Mouse (Mus musculus) liver, postnatal 0 days (tissue): Measurements from ENCODE around the gene Nes. TPM values are rescaled to one million over a fixed set of nuclear protein-coding genes. Genes with fewer than 3 reads are reported as not detected.

ENCODE experiments used
- ATAC-seq: fragments of 200-750 bp; cut with Nextera tagmentation; 2 replicates; pipeline ENCODE4 v1.8.0; 2017; ENCODE audit warnings: mild to moderate bottlenecking, moderate library complexity
- DNase-seq: peaks from one replicate; pipeline ENCODE4 v3.0.0-alpha.2; 2016
- H3K27ac ChIP-seq: fragments of 300-500 bp; sonication (generic); 2 replicates; pipeline ENCODE4 v1.5.1; 2014; ENCODE audit warnings: antibody characterized with exemption, moderate library complexity, mild to moderate bottlenecking, low read depth
- H3K27me3 ChIP-seq: fragments of 300-500 bp; sonication (generic); 2 replicates; pipeline ENCODE4 v1.6.1; 2014; ENCODE audit warnings: low read length, control low read depth, mixed read lengths; ENCODE audit not compliant: insufficient read depth
- H3K36me3 ChIP-seq: fragments of 300-500 bp; sonication (generic); replicated peaks from 2 replicates; pipeline ENCODE4 v1.6.1; 2014; ENCODE audit warnings: mild to moderate bottlenecking, control low read depth, low read length, moderate library complexity, mixed read lengths; ENCODE audit not compliant: insufficient read depth
- H3K4me1 ChIP-seq: fragments of 300-500 bp; sonication (generic); 2 replicates; pipeline ENCODE4 v1.6.1; 2014; ENCODE audit warnings: antibody characterized with exemption, mild to moderate bottlenecking, control low read depth; ENCODE audit not compliant: insufficient read depth
- H3K4me2 ChIP-seq: fragments of 300-500 bp; sonication (generic); 2 replicates; pipeline ENCODE4 v1.6.1; 2014; ENCODE audit warnings: low read depth, mild to moderate bottlenecking, low read length, moderate library complexity, mixed read lengths
- H3K4me3 ChIP-seq: fragments of 300-500 bp; sonication (generic); 2 replicates; pipeline ENCODE4 v1.5.1; 2014; ENCODE audit warnings: low read depth, low read length
- H3K9ac ChIP-seq: fragments of 300-500 bp; sonication (generic); replicated peaks from 2 replicates; pipeline ENCODE4 v1.6.1; 2014; ENCODE audit warnings: mild to moderate bottlenecking, moderate library complexity
- H3K9me3 ChIP-seq: fragments of 300-500 bp; sonication (generic); 2 replicates; pipeline ENCODE4 v1.6.1; 2016; ENCODE audit warnings: mild to moderate bottlenecking, control low read depth, low read length, mixed read lengths
- CTCF ChIP-seq: sonication (generic); IDR thresholded peaks from 2 replicates; pipeline ENCODE4 v1.5.1; 2016; ENCODE audit warnings: antibody characterized with exemption, low read depth
- EP300 ChIP-seq: IDR thresholded peaks from 2 replicates; pipeline ENCODE4 v1.6.1; 2016; ENCODE audit warnings: antibody characterized with exemption, low read depth, mild to moderate bottlenecking
- WGBS: fragments of 180-500 bp; shearing (Covaris S2); extraction: QIAGEN DNeasy Blood & Tissue Kit; methylation state at CpG from one replicate; pipeline ENCODE4 v1.1.7; 2014; ENCODE audit not compliant: insufficient replicate concordance; 5-methylcytosine and 5-hydroxymethylcytosine counted together
- polyA plus RNA-seq: library from polyadenylated mRNA; unstranded; fragments of >200 nt; fragmentation: Nextera tagmentation; extraction: Ambion mirVana; gene quantifications from 2 replicates; pipeline ENCODE4 v1.2.1, GENCODE M21; 2015

The Nes gene
- polyA plus RNA-seq, 1 experiment from 2014 or later = 0.83 TPM

DNA sequence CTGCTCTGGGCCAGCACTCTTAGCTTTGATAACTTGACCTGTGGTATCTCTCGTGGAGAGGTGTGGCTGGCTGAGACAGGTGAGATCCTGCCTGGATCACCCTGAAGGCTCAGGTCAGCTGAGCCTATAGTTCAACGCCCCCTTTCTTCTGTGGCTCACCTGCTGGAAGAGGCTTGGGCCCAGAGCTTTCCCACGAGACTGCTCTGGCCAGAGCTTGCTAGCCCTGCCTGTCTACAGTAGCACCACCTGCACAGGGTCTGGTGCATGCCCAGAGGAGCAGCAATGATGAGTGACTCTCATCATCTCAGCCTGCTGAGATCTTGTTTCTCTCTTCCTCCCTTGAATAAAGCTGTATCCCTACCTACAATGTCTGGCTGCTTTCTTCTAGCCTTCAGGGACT, 9.2 kb downstream of the Nes start:
- DNase-seq (no peak), ATAC-seq (no peak)
- no peak overlapping the region for H3K27ac ChIP-seq
- WGBS = 56% methylated on average over 3 of the region's 3 CpGs
- no peak for TF ChIP-seq EP300
- no peak for TF ChIP-seq CTCF
- no peak overlapping the region for H3K4me3 ChIP-seq
- 0 out of 2 replicates have a peak, but pooled peaks cover 3% of the 10 kb centered on the region for H3K27me3 ChIP-seq
- no peak overlapping the region for H3K9ac ChIP-seq
- H3K36me3 ChIP-seq = no peaks in the 10 kb centered on the region
- H3K9me3 ChIP-seq = no peaks in the 10 kb centered on the region
- H3K4me2 ChIP-seq = no peak overlapping the region
- peaks cover 20% of the 10 kb centered on the region for H3K4me1 ChIP-seq

DNA sequence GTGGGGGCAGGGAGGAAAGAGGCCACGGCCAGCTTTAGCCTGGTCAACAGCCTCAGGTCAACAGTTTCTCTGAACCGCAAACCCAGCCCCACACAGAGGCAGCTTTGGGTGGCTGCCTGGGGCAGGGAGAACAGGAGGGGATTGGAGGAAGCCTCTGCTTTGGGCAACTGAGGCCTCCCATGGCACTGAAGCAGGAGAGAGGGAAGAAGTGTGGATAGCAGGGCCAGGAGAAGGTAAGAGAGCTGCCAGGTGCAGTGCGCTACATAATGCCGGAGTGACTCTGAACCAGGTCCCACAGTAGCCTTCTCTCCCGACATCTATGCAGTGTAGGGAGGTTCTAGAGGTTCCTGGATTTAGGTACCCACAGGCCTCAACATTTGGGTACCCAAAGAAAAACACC, 9.8 kb downstream of the Nes start:
- 0 out of 2 replicates have a peak, but pooled peaks cover 5% of the 10 kb centered on the region for H3K27me3 ChIP-seq
- H3K9ac ChIP-seq = no peak overlapping the region

DNA sequence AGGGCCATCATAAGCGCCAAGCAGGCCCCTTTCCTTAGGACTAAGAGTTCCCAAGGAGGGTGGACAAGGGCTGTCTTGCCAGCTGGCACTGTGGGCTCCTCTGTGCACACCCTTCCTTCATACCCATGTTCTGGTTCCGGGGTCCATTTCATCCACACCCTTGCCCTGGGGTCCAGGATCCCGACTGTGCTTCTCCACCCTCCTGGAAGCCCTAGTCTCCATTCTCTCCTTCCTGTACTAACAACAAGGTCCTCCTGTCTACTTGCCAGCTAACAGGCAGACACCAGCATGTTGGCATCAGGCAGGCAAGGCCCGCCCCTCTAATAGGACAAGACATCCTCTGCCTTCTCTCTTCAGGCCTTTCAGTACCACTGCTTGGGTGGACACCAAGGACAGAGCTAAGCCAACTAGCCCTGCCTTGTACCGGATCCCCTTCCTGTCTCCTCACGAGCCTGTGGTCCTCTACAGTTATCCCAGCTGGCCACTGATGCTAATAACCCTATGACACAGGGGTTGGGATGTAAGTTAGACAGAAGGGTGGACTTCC, 10.4 kb downstream of the Nes start:
- TF ChIP-seq EP300 (no peak), CTCF (no peak)

More for the DNA sequence above, 9.8 kb downstream of the Nes start:
- DNase-seq = no peak
- H3K9me3 ChIP-seq = no peaks in the 10 kb centered on the region
- H3K4me2 ChIP-seq = no peak overlapping the region
- 69% methylated on average over 5 of the region's 5 CpGs for WGBS
- no peak overlapping the region for H3K4me3 ChIP-seq
- H3K4me1 ChIP-seq = peaks cover 20% of the 10 kb centered on the region
- no peak overlapping the region for H3K27ac ChIP-seq
- no peaks in the 10 kb centered on the region for H3K36me3 ChIP-seq
- no peak for TF ChIP-seq EP300
- TF ChIP-seq CTCF = no peak
- no peak for ATAC-seq

DNA sequence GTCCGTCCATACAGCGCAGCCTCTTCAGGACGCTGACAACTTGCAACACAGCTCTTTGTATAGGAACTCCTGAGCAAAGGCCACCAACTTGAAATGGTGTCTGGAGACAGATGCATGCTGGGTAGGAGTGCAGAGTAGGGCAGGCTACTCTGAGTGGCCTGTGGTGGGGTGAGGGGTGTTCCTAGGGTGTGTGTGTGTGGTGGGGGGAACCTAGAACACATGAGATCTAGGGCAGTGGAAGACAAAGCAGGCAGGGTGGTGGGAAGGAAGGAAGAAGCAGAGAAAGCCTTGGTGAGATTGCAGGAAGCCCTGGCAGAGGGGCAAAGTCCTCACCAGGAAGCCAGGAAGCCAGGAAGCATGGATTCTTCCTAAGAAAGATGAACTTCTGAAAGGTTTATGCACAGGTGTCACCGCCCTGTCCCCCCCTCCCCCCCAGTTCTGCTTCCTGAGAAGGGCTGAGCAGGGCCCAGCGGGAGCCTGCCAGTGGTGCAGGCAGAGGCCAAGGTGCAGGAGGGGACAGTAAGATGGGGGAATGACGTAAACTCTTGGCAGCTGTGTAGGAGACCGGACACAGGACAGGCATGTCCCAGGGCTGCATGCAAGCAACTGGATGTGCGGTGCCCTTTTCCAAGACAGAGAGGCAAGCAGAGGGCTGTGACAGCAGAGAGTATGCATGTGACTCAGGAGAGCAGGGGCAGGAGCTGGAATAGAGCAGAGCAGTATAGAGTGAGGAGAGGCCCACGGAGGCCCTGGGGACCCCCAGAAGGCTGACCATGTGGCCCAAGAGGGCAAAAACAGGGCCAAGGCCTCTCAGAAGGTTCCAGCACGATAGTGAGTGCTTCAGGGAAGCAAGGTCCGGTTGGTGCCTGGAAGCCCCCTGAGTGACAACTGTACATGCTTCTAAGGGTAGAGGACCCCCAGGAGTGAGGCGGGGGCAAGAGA, 11.3 kb downstream of the Nes start:
- DNase-seq (no peak), ATAC-seq (peak; percentile 14; the same call in 1 of the 2 replicates)
- peak overlapping the region; percentile 57 for H3K4me2 ChIP-seq
- peaks cover 22% of the 10 kb centered on the region for H3K4me1 ChIP-seq
- H3K27ac ChIP-seq = peak overlapping the region; percentile 72
- H3K4me3 ChIP-seq = no peak overlapping the region
- no peaks in the 10 kb centered on the region for H3K9me3 ChIP-seq
- H3K9ac ChIP-seq = peak overlapping the region; percentile 38; the same call in 1 of the 2 replicates
- TF ChIP-seq CTCF (no peak), EP300 (no peak)
- H3K27me3 ChIP-seq = peaks cover 11% of the 10 kb centered on the region
- 35% methylated on average over 12 of the region's 12 CpGs for WGBS
- H3K36me3 ChIP-seq = no peaks in the 10 kb centered on the region

More for the DNA sequence above, 10.4 kb downstream of the Nes start:
- peaks cover 9% of the 10 kb centered on the region; the same call in 1 of the 2 replicates for H3K27me3 ChIP-seq
- H3K4me2 ChIP-seq = no peak overlapping the region
- no peaks in the 10 kb centered on the region for H3K36me3 ChIP-seq
- no peak overlapping the region for H3K27ac ChIP-seq
- H3K4me3 ChIP-seq = no peak overlapping the region
- DNase-seq = no peak
- H3K4me1 ChIP-seq = peaks cover 20% of the 10 kb centered on the region
- WGBS = 74% methylated on average over 6 of the region's 6 CpGs
- H3K9me3 ChIP-seq = no peaks in the 10 kb centered on the region
- no peak overlapping the region for H3K9ac ChIP-seq
- ATAC-seq = no peak

DNA sequence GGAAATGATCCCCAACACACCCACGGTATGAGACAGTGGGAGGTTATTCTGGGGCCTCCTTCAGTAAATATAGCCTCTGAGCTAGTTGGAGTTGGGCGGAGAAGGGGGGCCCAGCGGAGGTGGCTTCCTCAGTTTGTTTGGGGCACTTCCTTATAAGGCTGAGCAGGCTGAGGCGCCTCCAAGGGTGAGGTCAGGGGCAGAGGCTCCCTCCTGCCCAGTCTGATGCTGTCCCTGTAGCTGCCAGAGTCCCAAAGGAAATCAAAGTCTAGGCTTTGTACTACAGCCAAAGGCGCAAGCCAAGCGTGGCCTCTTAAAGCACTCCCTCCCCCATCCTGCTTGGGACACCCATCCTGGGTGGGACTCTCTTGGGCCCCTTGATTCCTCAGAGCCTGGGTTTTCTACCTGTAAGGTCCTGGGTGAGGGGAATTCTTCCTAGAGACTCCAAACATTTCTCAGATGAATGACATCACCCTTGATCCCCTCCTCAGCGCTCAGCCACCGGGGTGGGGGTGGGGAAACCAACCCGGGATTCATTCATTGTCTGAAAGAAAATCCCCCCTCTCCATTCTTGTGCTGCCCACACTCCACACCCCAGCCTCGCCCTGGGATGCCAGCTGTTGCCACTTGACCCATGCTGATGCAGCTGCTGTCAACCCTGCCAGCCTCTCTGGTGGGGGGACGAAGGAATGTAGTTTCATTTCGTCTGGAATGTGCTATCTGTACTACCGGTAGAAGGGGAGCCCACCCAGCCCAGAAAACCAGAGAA, 12.1 kb downstream of the Nes start:
- peak overlapping the region; percentile 57 for H3K4me2 ChIP-seq
- peak; percentile 40 for ATAC-seq
- peaks cover 30% of the 10 kb centered on the region for H3K4me1 ChIP-seq
- H3K27ac ChIP-seq = peak overlapping the region; percentile 72
- no peaks in the 10 kb centered on the region for H3K36me3 ChIP-seq
- H3K9ac ChIP-seq = no peak overlapping the region; the same call in 1 of the 2 replicates
- H3K4me3 ChIP-seq = 0 out of 2 replicates have a peak overlapping the region, but pooled peaks have one; percentile 2
- DNase-seq = peak; percentile 55
- 14% methylated on average over 13 of the region's 13 CpGs for WGBS
- H3K9me3 ChIP-seq = no peaks in the 10 kb centered on the region
- H3K27me3 ChIP-seq = peaks cover 19% of the 10 kb centered on the region
- TF ChIP-seq EP300 (no peak), CTCF (no peak)

DNA sequence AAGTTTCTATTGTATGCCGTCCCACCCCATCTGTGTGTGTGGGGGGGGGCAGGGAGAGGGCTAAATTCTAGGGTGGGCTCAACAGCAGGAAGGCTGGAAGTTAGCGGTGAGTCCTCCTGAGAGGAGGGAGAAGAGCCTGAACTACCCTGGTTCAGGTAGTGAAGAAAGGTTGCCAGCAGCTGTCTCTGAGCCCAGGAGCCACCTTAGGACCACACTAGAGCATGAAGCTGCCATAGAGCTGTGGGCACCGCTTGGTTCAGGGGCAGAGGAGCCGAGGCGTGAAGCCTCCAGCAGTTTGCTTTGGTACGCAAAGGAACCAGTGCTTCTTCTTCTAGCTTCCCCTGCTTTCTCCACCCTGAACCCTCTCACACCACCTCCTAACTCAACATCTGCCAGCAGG, 12.7 kb downstream of the Nes start:
- no peaks in the 10 kb centered on the region for H3K36me3 ChIP-seq
- peak overlapping the region; percentile 57 for H3K4me2 ChIP-seq
- TF ChIP-seq CTCF (no peak), EP300 (no peak)
- no peak overlapping the region for H3K9ac ChIP-seq
- H3K27ac ChIP-seq = 0 out of 2 replicates have a peak overlapping the region, but pooled peaks have one; percentile 34
- no peak overlapping the region for H3K4me3 ChIP-seq
- H3K9me3 ChIP-seq = no peaks in the 10 kb centered on the region
- no peak for DNase-seq
- H3K27me3 ChIP-seq = peaks cover 20% of the 10 kb centered on the region
- no peak for ATAC-seq
- H3K4me1 ChIP-seq = peaks cover 32% of the 10 kb centered on the region
- 48% methylated on average over 6 of the region's 6 CpGs for WGBS
